Mouse (Mus musculus) CD4-positive, CD25-positive, alpha-beta regulatory T cell (primary cell): ENCODE measurements around the gene S100z. TPM values are rescaled to one million over a fixed set of nuclear protein-coding genes. Genes with fewer than 3 reads are reported as not detected.

Source experiments
- polyA plus RNA-seq: library from polyadenylated mRNA; unstranded; fragments of 100-300 nt; shearing (Covaris generic); gene quantifications from one replicate; pipeline ENCODE4 v1.2.1, GENCODE M21; 2017

S100z gene
- polyA plus RNA-seq = not detected

DNA sequence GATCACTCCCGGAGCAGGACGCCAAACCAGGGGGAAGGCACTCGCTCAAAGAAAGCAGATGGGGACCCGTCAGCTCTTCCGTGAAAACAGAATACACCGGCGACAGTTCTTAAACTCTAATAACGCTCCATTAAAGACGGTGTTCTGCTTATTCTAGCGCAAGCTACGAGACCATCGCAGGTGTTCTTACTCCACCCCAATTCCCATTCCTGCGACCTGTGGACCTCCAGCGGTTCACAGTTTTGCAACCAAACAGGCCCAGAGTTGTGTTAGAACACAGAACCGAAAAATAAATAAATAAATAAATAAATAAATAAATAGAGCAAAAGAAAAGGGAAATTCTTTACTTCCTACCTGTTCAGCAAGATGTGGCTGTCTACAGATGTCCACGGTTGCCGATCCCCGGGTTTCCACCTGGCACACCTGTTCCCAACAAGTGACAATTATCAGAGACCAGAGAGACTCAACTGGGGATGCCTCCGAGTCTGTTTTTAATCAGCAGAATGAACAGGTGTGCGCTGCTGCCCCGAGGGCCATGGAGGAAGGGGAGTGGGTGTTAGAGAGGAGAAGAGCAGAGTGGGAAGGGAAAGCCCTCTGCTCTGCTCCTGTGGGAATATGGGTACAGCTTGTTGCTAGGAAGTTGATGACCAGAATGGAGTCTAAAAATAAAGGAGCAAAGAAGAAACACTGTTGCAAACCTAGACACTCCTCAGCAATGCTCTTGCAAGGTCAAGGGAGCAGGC is at the start of gene S100z:
TSS of gene S100z (minus strand) at position 51 of the 743 bp plus-strand sequence.

GRCm38 (mm10) chr13:95524674-95525491 is 46.4 kb upstream of the S100z start, which contains the start of gene F2rl1:
F2rl1 (minus strand) TSS chr13:95525227.

GRCm38 (mm10) chr13:95444824-95445223 is 33.7 kb downstream of the S100z start, which contains the start of gene Crhbp:
Crhbp (minus strand) TSS chr13:95444924.

Other genes with a start within 250 kb of the S100z start
- gene Pde8b, start 228.4 kb downstream of the S100z start, polyA plus RNA-seq = 0.77 TPM
- gene Zbed3, start 155.1 kb downstream of the S100z start, polyA plus RNA-seq = 3.0 TPM
- gene Aggf1, start 103.4 kb downstream of the S100z start, polyA plus RNA-seq = 55.2 TPM
- not detected for gene Crhbp, start 33.8 kb downstream of the S100z start, polyA plus RNA-seq
- gene F2rl1, start 46.5 kb upstream of the S100z start, polyA plus RNA-seq = 18.1 TPM
- gene F2r, start 139.8 kb upstream of the S100z start, polyA plus RNA-seq = 37.8 TPM
- gene F2rl2, start 218.1 kb upstream of the S100z start, polyA plus RNA-seq = 2.1 TPM